Mouse (Mus musculus) embryonic facial prominence, embryonic 12.5 days (tissue): ENCODE results near the gene Gpr25. TPM values are rescaled to one million over a fixed set of nuclear protein-coding genes. Genes with fewer than 3 reads are reported as not detected.

ENCODE experiments used
- ATAC-seq: fragments of 200-750 bp; cut with Nextera tagmentation; 2 replicates; pipeline ENCODE4 v1.8.0; 2017; ENCODE audit not compliant: insufficient number of reproducible peaks, insufficient read depth, low FRiP score, low TSS enrichment
- H3K27ac ChIP-seq: fragments of 300-500 bp; sonication (generic); 2 replicates; pipeline ENCODE4 v1.5.1; 2016; ENCODE audit warnings: mild to moderate bottlenecking
- H3K27me3 ChIP-seq: fragments of 300-500 bp; sonication (generic); 2 replicates; pipeline ENCODE4 v1.6.1; 2016; ENCODE audit warnings: mild to moderate bottlenecking, moderate library complexity
- H3K36me3 ChIP-seq: fragments of 300-500 bp; sonication (generic); 2 replicates; pipeline ENCODE4 v1.6.1; 2016; ENCODE audit warnings: mild to moderate bottlenecking
- H3K4me1 ChIP-seq: fragments of 300-500 bp; sonication (generic); 2 replicates; pipeline ENCODE4 v1.6.1; 2016
- H3K4me2 ChIP-seq: fragments of 300-500 bp; sonication (generic); replicated peaks from 2 replicates; pipeline ENCODE4 v1.6.1; 2016; ENCODE audit warnings: mild to moderate bottlenecking, moderate library complexity
- H3K4me3 ChIP-seq: fragments of 300-500 bp; sonication (generic); 2 replicates; pipeline ENCODE4 v1.5.1; 2016; ENCODE audit warnings: mild to moderate bottlenecking
- H3K9ac ChIP-seq: fragments of 300-500 bp; sonication (generic); 2 replicates; pipeline ENCODE4 v1.6.1; 2016; ENCODE audit warnings: mild to moderate bottlenecking, moderate library complexity
- H3K9me3 ChIP-seq: fragments of 300-500 bp; sonication (generic); 2 replicates; pipeline ENCODE4 v1.6.1; 2016; ENCODE audit warnings: mild to moderate bottlenecking, moderate library complexity
- WGBS: fragments of 180-500 bp; shearing (Covaris S2); methylation state at CpG from one replicate; pipeline ENCODE4 v1.1.7; 2016; 5-methylcytosine and 5-hydroxymethylcytosine counted together
- polyA plus RNA-seq: library from polyadenylated mRNA; unstranded; fragments of >200 nt; fragmentation: Nextera tagmentation; extraction: Ambion mirVana; gene quantifications from 2 replicates; pipeline ENCODE4 v1.2.1, GENCODE M21; 2016

Gene Gpr25
- polyA plus RNA-seq, 1 experiment from 2014 or later = not detected

DNA sequence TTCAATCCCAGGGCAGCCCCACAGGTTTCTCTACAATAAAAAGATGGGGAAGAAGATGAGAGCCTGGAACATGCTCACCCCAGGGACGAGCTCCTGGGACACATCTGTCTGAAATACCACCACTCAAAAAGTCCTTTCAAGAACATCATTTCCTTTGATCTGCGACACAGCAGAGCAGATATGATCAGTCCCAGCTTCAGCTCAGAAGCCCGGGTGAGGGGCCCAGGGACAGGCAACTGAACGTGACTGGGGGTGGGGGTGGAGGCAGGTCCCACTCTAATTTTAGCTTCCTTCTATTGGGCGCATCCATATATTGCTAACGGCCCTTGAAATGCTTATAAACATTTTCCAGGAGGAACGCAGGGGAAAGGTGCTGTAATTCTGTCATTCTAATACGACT lies 5.0 kb downstream of the Gpr25 start:
- H3K4me2 ChIP-seq = no peak overlapping the region
- no peak for ATAC-seq
- H3K27me3 ChIP-seq = peaks cover 38% of the 10 kb centered on the region
- H3K4me1 ChIP-seq = peaks cover 17% of the 10 kb centered on the region
- no peak overlapping the region for H3K27ac ChIP-seq
- H3K9ac ChIP-seq = no peak overlapping the region
- H3K4me3 ChIP-seq = no peak overlapping the region
- H3K9me3 ChIP-seq = no peaks in the 10 kb centered on the region
- 41% methylated on average over 8 of the region's 8 CpGs for WGBS
- no peaks in the 10 kb centered on the region for H3K36me3 ChIP-seq

DNA sequence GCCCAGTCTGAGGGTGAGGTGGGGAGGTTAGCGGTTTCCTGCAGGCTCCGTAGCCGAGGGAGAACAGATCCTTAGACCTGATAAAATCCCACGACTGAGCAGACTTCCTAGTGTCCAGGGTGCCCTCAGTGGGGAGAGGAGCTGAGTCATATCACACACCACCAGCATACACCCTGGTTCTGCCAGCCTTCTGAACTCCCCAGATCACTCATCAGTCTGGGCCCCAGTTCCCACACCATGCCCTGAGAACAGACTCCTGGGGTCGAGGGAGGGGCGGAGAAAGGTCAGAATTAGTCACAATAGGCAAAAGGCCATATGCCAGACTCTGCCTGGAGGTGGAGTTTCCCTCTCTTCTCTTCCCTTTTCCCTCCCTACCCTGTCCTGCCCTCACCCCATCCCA lies 5.5 kb downstream of the Gpr25 start:
- 34% methylated on average over 6 of the region's 6 CpGs for WGBS
- Histone ChIP-seq H3K9me3 (no peaks in the 10 kb centered on the region), H3K36me3 (no peaks in the 10 kb centered on the region), H3K4me1 (peaks cover 14% of the 10 kb centered on the region), H3K27me3 (peaks cover 33% of the 10 kb centered on the region), H3K9ac (no peak overlapping the region), H3K27ac (no peak overlapping the region), H3K4me3 (no peak overlapping the region), H3K4me2 (no peak overlapping the region)
- no peak for ATAC-seq

DNA sequence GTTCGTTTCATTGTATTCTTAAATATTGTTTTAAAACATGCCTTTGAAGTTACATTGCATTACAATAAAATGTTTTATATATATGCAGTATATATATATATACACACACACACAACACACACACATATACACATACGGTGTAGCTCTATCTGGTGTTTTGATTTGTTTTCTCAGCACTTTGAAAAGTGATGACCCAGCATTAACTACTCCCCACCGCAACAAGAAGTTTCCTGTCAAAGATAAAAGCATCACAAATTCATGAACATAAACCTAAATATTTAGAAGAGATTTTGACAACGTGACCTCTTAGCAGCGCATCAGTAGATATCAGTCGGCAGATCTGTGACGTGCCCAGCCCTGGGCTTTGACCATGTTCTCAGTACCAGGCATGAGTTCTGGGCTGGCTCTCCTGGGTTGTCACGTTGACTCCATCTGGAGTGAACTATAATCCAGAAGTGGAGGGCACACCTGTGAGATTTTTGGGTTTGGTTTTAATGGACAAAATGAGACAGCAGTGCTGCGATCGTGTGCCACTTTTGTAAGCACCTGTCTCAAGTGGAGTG lies 6.1 kb downstream of the Gpr25 start:
- no peaks in the 10 kb centered on the region for H3K36me3 ChIP-seq
- no peak overlapping the region for H3K4me3 ChIP-seq
- H3K27ac ChIP-seq = no peak overlapping the region
- H3K9ac ChIP-seq = no peak overlapping the region
- peaks cover 9% of the 10 kb centered on the region for H3K4me1 ChIP-seq
- H3K4me2 ChIP-seq = no peak overlapping the region
- no peak for ATAC-seq
- H3K27me3 ChIP-seq = peaks cover 28% of the 10 kb centered on the region
- WGBS = 82% methylated on average over 10 of the region's 10 CpGs
- H3K9me3 ChIP-seq = no peaks in the 10 kb centered on the region

DNA sequence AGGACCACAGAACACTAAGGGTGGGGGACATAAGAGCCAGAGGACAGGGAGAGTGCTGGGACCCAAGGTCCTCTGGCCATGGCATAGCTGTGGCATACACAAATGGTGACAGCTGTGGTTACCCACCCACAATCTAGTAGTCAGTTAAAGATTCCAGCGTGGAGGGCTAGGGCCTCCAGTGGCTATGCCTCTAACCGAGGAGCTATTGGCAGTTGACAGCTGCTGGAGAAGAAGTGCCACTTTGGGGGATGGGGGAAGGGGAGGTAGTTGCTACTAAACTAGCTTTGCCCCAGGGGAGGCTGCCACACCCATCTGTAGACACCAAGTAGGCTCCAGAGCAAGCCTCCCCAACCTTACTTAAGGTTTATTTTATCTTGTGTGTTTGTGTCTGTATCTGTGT lies 7.2 kb downstream of the Gpr25 start:
- no peak for ATAC-seq
- H3K9ac ChIP-seq = no peak overlapping the region
- no peak overlapping the region for H3K27ac ChIP-seq
- peaks cover 5% of the 10 kb centered on the region; the same call in 1 of the 2 replicates for H3K4me1 ChIP-seq
- H3K27me3 ChIP-seq = peaks cover 16% of the 10 kb centered on the region
- H3K36me3 ChIP-seq = no peaks in the 10 kb centered on the region
- H3K9me3 ChIP-seq = no peaks in the 10 kb centered on the region
- 27% methylated on average over 2 of the region's 2 CpGs for WGBS
- no peak overlapping the region for H3K4me3 ChIP-seq
- no peak overlapping the region for H3K4me2 ChIP-seq

DNA sequence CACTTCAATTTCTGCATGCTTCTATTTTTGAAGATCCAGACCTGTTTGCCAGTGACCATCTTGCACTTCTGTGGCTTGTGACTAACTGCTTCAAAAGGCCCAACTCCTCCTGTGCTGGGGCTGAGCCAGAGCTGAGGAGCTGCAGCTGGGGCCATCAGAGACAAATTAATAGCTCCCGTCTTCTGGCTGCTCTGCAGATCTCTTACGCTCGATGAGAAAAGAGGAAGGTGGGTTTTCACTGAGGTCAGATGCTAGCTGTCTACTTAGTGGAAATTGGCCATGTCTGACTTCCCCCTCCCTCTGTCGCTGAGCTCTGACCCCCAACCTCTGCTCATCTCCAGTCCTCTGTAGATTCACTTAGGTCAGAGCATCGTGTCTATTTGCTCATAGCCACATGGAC lies 11.0 kb downstream of the Gpr25 start:
- 59% methylated on average over 5 of the region's 5 CpGs for WGBS
- Histone ChIP-seq H3K4me3 (no peak overlapping the region), H3K4me2 (no peak overlapping the region), H3K9ac (no peak overlapping the region), H3K4me1 (no peaks in the 10 kb centered on the region), H3K9me3 (no peaks in the 10 kb centered on the region), H3K27ac (no peak overlapping the region), H3K36me3 (no peaks in the 10 kb centered on the region), H3K27me3 (no peaks in the 10 kb centered on the region)
- no peak for ATAC-seq

DNA sequence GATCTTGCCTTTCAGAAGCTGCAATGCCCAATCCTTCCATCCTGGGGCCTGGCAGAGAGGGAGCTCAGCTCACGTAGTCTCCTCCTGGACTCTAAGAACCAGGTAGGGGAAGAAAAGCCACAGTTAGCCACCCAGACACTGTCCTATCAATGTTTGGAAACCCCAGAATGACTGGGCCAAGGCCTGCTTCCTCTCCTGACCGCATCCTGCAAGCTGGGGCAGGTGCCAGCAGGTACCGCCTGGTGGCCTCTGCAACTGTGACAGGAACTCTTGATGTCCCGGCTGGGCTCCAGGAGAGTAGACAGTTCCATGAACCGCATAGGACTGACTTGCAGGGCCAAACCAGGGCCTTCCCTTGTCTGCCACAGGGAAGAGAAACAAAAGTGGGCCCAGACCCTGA lies 13.3 kb downstream of the Gpr25 start:
- no peaks in the 10 kb centered on the region for H3K36me3 ChIP-seq
- no peaks in the 10 kb centered on the region for H3K4me1 ChIP-seq
- no peak for ATAC-seq
- no peak overlapping the region for H3K4me3 ChIP-seq
- 81% methylated on average over 5 of the region's 5 CpGs for WGBS
- H3K27me3 ChIP-seq = no peaks in the 10 kb centered on the region
- H3K9me3 ChIP-seq = no peaks in the 10 kb centered on the region
- no peak overlapping the region; the same call in 1 of the 2 replicates for H3K9ac ChIP-seq
- no peak overlapping the region for H3K27ac ChIP-seq
- H3K4me2 ChIP-seq = no peak overlapping the region

DNA sequence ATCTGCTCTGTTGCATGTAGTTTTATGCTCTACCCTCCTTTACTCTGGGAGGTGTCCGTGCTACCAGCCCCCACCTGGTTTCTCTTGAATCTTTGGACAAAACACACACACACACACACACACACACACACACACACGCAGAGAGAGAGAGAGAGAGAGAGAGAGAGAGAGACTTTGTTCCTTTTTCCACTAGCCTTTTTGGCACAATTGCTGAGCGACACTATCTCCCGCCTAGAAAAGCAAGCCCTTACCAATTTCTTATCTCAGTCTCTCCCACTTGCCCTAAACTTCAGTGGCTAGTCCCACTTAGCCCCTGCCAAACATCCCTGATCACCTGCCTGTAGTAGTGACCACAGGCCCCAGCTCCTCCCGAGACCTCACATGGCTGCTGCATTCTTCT lies 16.2 kb downstream of the Gpr25 start:
- H3K4me3 ChIP-seq = no peak overlapping the region
- ATAC-seq = no peak
- no peaks in the 10 kb centered on the region for H3K27me3 ChIP-seq
- H3K27ac ChIP-seq = no peak overlapping the region
- no peaks in the 10 kb centered on the region; the same call in 1 of the 2 replicates for H3K9me3 ChIP-seq
- H3K4me1 ChIP-seq = no peaks in the 10 kb centered on the region
- no peaks in the 10 kb centered on the region for H3K36me3 ChIP-seq
- H3K9ac ChIP-seq = no peak overlapping the region
- no peak overlapping the region for H3K4me2 ChIP-seq
- WGBS = 91% methylated on average over 4 of the region's 5 CpGs

DNA sequence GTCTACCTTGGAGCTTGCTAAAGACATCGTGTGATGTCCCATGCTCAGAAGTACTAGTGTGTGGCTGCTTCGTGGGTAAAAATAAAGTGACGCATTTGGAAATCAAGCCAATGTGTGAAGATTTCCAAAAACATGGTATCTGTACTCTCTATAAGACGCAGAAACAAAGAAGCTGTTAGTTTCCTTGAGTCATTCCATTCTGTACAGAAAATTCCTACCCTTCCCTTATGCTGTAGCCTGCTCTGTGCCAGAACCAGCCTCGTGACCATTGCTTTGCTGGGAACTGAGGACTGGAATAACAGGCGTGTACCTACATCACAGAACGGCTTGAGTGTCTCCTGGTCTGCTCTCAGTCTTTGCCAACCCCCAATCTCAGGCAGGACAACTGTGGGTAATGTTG lies 18.9 kb downstream of the Gpr25 start:
- Histone ChIP-seq H3K9me3 (no peaks in the 10 kb centered on the region; the same call in 1 of the 2 replicates), H3K9ac (no peak overlapping the region), H3K4me2 (no peak overlapping the region), H3K27me3 (no peaks in the 10 kb centered on the region), H3K27ac (no peak overlapping the region), H3K36me3 (no peaks in the 10 kb centered on the region), H3K4me1 (no peaks in the 10 kb centered on the region), H3K4me3 (no peak overlapping the region)
- WGBS = 89% methylated on average over 7 of the region's 7 CpGs
- ATAC-seq = no peak

DNA sequence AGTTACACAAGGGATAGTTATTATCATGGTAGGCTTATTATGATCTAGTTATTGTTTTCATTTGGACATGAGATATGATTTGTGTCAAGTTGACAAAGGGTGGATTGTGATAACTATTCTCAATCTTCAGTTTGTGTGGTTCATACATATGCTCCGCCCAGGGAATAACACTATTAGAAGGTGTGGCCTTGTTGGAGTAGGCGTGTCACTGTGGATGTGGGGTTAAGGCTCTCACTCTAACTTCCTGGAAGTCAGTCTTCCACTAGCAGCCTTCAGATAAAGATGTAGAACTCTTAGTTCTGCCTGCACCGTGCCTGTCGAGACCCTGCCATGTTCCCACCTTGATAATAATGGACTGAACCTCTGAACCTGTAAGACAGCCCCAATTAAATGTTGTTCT lies 22.2 kb downstream of the Gpr25 start:
- Histone ChIP-seq H3K36me3 (no peaks in the 10 kb centered on the region), H3K27me3 (no peaks in the 10 kb centered on the region), H3K27ac (no peak overlapping the region), H3K4me1 (no peaks in the 10 kb centered on the region), H3K9me3 (no peaks in the 10 kb centered on the region; the same call in 1 of the 2 replicates), H3K4me2 (no peak overlapping the region), H3K9ac (no peak overlapping the region), H3K4me3 (no peak overlapping the region)
- 90% methylated on average over 4 of the region's 4 CpGs for WGBS
- no peak for ATAC-seq

DNA sequence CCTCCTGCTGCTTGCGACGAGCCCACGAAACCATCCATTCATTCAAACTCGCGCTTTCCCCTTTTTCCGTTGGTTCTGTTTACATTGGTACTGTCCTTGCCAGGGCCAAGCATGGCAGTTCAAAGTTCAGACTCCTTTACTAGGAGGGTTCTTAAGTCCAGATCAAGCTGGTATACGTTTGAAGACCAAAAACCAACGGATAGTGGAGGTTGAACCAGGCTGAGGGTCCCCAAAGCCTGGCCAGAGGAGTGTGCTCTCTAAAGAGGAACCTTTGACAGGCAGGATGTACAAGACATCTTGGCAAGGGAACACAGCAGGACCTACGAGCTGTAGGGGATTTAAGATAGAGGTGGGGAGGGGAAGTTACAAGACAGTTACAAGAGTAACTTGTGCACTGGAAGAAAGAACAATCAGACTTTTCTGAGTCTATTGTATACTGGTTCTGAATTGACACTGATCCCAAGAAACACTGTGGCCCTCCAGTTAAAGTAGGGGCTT lies 26.0 kb downstream of the Gpr25 start:
- WGBS = 3% methylated on average over 9 of the region's 9 CpGs
- Histone ChIP-seq H3K4me1 (peaks cover 22% of the 10 kb centered on the region), H3K36me3 (no peaks in the 10 kb centered on the region), H3K4me2 (peak overlapping the region; percentile 81), H3K4me3 (peak overlapping the region; percentile 68), H3K9me3 (no peaks in the 10 kb centered on the region), H3K27me3 (no peaks in the 10 kb centered on the region), H3K27ac (peak overlapping the region; percentile 80), H3K9ac (peak overlapping the region; percentile 67)
- ATAC-seq = no peak

DNA sequence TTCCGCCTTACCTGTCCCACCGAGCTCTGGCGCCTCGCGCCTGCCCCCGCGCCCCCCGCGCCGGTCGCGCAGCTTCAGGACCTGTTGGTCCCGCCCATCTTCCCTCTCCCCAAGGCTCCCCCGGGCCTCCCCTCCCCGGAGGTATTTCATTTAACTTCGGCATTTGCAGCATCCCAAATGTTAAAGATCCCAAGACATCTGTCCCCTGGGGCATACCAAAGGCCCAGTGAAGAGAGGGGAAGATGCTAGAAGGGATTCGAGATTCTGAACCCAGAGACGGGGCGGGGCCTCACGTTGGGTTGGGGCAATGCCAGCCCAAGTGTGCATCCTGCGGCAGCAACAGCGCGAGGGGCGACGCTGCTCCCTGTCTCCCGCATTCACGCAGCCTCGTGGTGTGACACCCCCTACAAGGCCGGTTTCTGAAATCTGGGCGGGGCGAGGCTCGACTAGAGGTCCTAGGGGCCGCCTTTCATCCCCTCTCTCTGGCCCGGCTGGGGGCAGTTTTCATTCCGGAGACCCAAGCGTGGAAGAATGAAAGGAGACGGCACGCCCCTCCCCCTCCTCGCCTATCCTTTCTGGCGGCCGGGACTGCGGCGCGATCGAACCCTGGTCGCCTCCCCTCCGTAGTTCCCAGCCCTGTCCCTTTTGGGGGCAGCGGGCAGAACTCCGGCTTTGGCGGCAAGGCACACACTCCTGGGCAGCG lies 26.6 kb downstream of the Gpr25 start, which contains the start of gene Inava:
Gene Inava, minus strand, starts transcription at position 373 of the 703 bp plus-strand sequence.
- H3K4me3 ChIP-seq = peak within 1 kb of the TSS; percentile 68
- ATAC-seq = peak; percentile 78
- WGBS = 2% methylated on average over 39 of the region's 51 CpGs

More for the DNA sequence above, 26.6 kb downstream of the Gpr25 start, which contains the start of gene Inava:
- Histone ChIP-seq H3K27me3 (no peaks in the 10 kb centered on the region), H3K4me2 (peak within 1 kb of the TSS; percentile 81), H3K9me3 (no peaks in the 10 kb centered on the region), H3K36me3 (no peaks in the 10 kb centered on the region), H3K9ac (peak within 1 kb of the TSS; percentile 67), H3K4me1 (peaks cover 28% of the 10 kb centered on the region), H3K27ac (peak within 1 kb of the TSS; percentile 80)
